Mouse (Mus musculus) stomach, postnatal 0 days (tissue): ENCODE data around the gene Impg2. TPM values are rescaled to one million over a fixed set of nuclear protein-coding genes. Genes with fewer than 3 reads are reported as not detected.

Experiments used
- ATAC-seq: fragments of 200-750 bp; cut with Nextera tagmentation; 2 replicates; pipeline ENCODE4 v1.8.0; 2017; ENCODE audit not compliant: low FRiP score, low TSS enrichment
- DNase-seq: peaks from one replicate; pipeline ENCODE4 v3.0.0-alpha.2; 2016; ENCODE audit warnings: low spot score
- H3K27ac ChIP-seq: fragments of 300-500 bp; sonication (generic); replicated peaks from 2 replicates; pipeline ENCODE4 v1.5.1; 2014; ENCODE audit warnings: mild to moderate bottlenecking, control low read depth
- H3K27me3 ChIP-seq: fragments of 300-500 bp; sonication (generic); 2 replicates; pipeline ENCODE4 v1.6.1; 2014; ENCODE audit warnings: low read length; ENCODE audit not compliant: control insufficient read depth, insufficient read depth
- H3K36me3 ChIP-seq: fragments of 300-500 bp; sonication (generic); 2 replicates; pipeline ENCODE4 v1.6.1; 2014; ENCODE audit warnings: low read length, mixed read lengths; ENCODE audit not compliant: control insufficient read depth, insufficient read depth
- H3K4me1 ChIP-seq: fragments of 300-500 bp; sonication (generic); replicated peaks from 2 replicates; pipeline ENCODE4 v1.6.1; 2014; ENCODE audit warnings: antibody characterized with exemption; ENCODE audit not compliant: control insufficient read depth, insufficient read depth
- H3K4me2 ChIP-seq: fragments of 300-500 bp; sonication (generic); replicated peaks from 2 replicates; pipeline ENCODE4 v1.6.1; 2014; ENCODE audit warnings: low read depth, mild to moderate bottlenecking, control low read depth, moderate library complexity
- H3K4me3 ChIP-seq: fragments of 300-500 bp; sonication (generic); 2 replicates; pipeline ENCODE4 v1.5.1; 2014; ENCODE audit warnings: low read depth, low read length, control low read depth
- H3K9ac ChIP-seq: fragments of 300-500 bp; sonication (generic); 2 replicates; pipeline ENCODE4 v1.6.1; 2014; ENCODE audit warnings: mild to moderate bottlenecking, low read length, control low read depth, mixed read lengths
- H3K9me3 ChIP-seq: fragments of 300-500 bp; sonication (generic); 2 replicates; pipeline ENCODE4 v1.6.1; 2016; ENCODE audit warnings: low read length; ENCODE audit not compliant: control insufficient read depth
- CTCF ChIP-seq: IDR thresholded peaks from 2 replicates; pipeline ENCODE4 v1.5.1; 2016; ENCODE audit warnings: antibody characterized with exemption, low read depth, mild to moderate bottlenecking, moderate library complexity
- EP300 ChIP-seq: optimal IDR thresholded peaks from 2 replicates; pipeline ENCODE3; 2016; ENCODE audit warnings: antibody characterized with exemption
- WGBS: fragments of 180-500 bp; shearing (Covaris S2); extraction: QIAGEN DNeasy Blood & Tissue Kit; methylation state at CpG from one replicate; pipeline ENCODE4 v1.1.7; 2014; 5-methylcytosine and 5-hydroxymethylcytosine counted together
- polyA plus RNA-seq: library from polyadenylated mRNA; unstranded; fragments of >200 nt; fragmentation: Nextera tagmentation; extraction: Ambion mirVana; gene quantifications from 2 replicates; pipeline ENCODE4 v1.2.1, GENCODE M21; 2015

The Impg2 gene
- polyA plus RNA-seq, 1 experiment from 2014 or later = 0.40 TPM

- Histone ChIP-seq H3K4me2 (no peak overlapping the region), H3K27me3 (no peaks in the 10 kb centered on the region), H3K4me3 (no peak overlapping the region), H3K27ac (no peak overlapping the region), H3K9me3 (no peaks in the 10 kb centered on the region), H3K9ac (no peak overlapping the region), H3K36me3 (no peaks in the 10 kb centered on the region), H3K4me1 (no peaks in the 10 kb centered on the region)
- WGBS = 88% methylated on average over 1 of the region's 1 CpGs
- TF ChIP-seq CTCF (no peak), EP300 (no peak)
- DNase-seq (no peak), ATAC-seq (no peak)
Observed at GRCm38 (mm10) chr16:56273917-56274316, 69.8 kb downstream of the Impg2 start.

GRCm38 (mm10) chr16:56279060-56279459, 74.9 kb downstream of the Impg2 start:
- 62% methylated on average over 9 of the region's 9 CpGs for WGBS
- H3K27me3 ChIP-seq = no peaks in the 10 kb centered on the region
- no peak overlapping the region for H3K27ac ChIP-seq
- TF ChIP-seq EP300 = no peak
- no peak for TF ChIP-seq CTCF
- no peaks in the 10 kb centered on the region for H3K4me1 ChIP-seq
- ATAC-seq (peak; percentile 88), DNase-seq (peak; percentile 21)
- no peak overlapping the region for H3K9ac ChIP-seq
- no peaks in the 10 kb centered on the region for H3K9me3 ChIP-seq
- no peak overlapping the region for H3K4me2 ChIP-seq
- H3K4me3 ChIP-seq = no peak overlapping the region
- H3K36me3 ChIP-seq = no peaks in the 10 kb centered on the region

GRCm38 (mm10) chr16:56279752-56280151, 75.6 kb downstream of the Impg2 start:
- H3K4me1 ChIP-seq = no peaks in the 10 kb centered on the region
- no peak overlapping the region for H3K27ac ChIP-seq
- H3K9me3 ChIP-seq = no peaks in the 10 kb centered on the region
- no peak for DNase-seq
- no peak overlapping the region for H3K9ac ChIP-seq
- no peak overlapping the region for H3K4me2 ChIP-seq
- H3K36me3 ChIP-seq = no peaks in the 10 kb centered on the region
- TF ChIP-seq CTCF = no peak
- TF ChIP-seq EP300 = no peak
- ATAC-seq = no peak
- H3K4me3 ChIP-seq = no peak overlapping the region
- no peaks in the 10 kb centered on the region for H3K27me3 ChIP-seq

GRCm38 (mm10) chr16:56281336-56281735, 77.2 kb downstream of the Impg2 start:
- no peaks in the 10 kb centered on the region for H3K27me3 ChIP-seq
- H3K4me3 ChIP-seq = no peak overlapping the region
- no peak for ATAC-seq
- no peak overlapping the region for H3K27ac ChIP-seq
- H3K4me2 ChIP-seq = no peak overlapping the region
- H3K9me3 ChIP-seq = no peaks in the 10 kb centered on the region
- 69% methylated on average over 4 of the region's 4 CpGs for WGBS
- DNase-seq = no peak
- no peaks in the 10 kb centered on the region for H3K36me3 ChIP-seq
- no peak for TF ChIP-seq CTCF
- no peak for TF ChIP-seq EP300
- H3K4me1 ChIP-seq = no peaks in the 10 kb centered on the region
- H3K9ac ChIP-seq = no peak overlapping the region

- Histone ChIP-seq H3K27me3 (no peaks in the 10 kb centered on the region), H3K4me3 (no peak overlapping the region), H3K27ac (no peak overlapping the region), H3K4me2 (no peak overlapping the region), H3K36me3 (no peaks in the 10 kb centered on the region), H3K4me1 (no peaks in the 10 kb centered on the region), H3K9ac (no peak overlapping the region), H3K9me3 (no peaks in the 10 kb centered on the region)
- TF ChIP-seq CTCF (no peak), EP300 (no peak)
- ATAC-seq = no peak
- DNase-seq = no peak
- WGBS = 95% methylated on average over 1 of the region's 1 CpGs
Observed at GRCm38 (mm10) chr16:56283330-56283729, 79.2 kb downstream of the Impg2 start.

- 38% methylated on average over 1 of the region's 1 CpGs for WGBS
- no peaks in the 10 kb centered on the region for H3K4me1 ChIP-seq
- ATAC-seq (no peak), DNase-seq (no peak)
- H3K9me3 ChIP-seq = no peaks in the 10 kb centered on the region
- no peak overlapping the region for H3K27ac ChIP-seq
- H3K27me3 ChIP-seq = no peaks in the 10 kb centered on the region
- no peak overlapping the region for H3K4me3 ChIP-seq
- H3K4me2 ChIP-seq = no peak overlapping the region
- H3K9ac ChIP-seq = no peak overlapping the region
- no peaks in the 10 kb centered on the region for H3K36me3 ChIP-seq
- no peak for TF ChIP-seq EP300
- TF ChIP-seq CTCF = no peak
Observed at GRCm38 (mm10) chr16:56283873-56284272, 79.8 kb downstream of the Impg2 start.
